Mouse (Mus musculus): ENCODE data around the gene Eid2b. TPM values are rescaled to one million over a fixed set of nuclear protein-coding genes. Genes with fewer than 3 reads are reported as not detected.

The Eid2b gene
- total and polyA plus RNA-seq, 3 experiments = 1.6 to 3.8 (median 3.3) TPM

- dilution Hi-C loops (cut with MboI; ENCODE audit: extremely low pct_ligation_motif_present, extremely low pct_unique_long_range_greater_than_20kb, low sequenced_read_pairs) (no loop called here), in situ Hi-C loops (cut with MboI; ENCODE audit: low pct_ligation_motif_present, low pct_unique_long_range_greater_than_20kb, low sequenced_read_pairs) (no loop called here)
- no peaks in the 10 kb centered on the region for H3K27me3 ChIP-seq (replicated peaks)
- no peak overlapping the region for H3K4me3 ChIP-seq (replicated peaks in 1 of 3; ENCODE audit: low read depth in 2 of 3, low read length in 2 of 3, poor library complexity in 1 of 3)
- peaks cover 10 to 23% of the 10 kb centered on the region in 2 experiments for H3K4me1 ChIP-seq (ENCODE audit: control insufficient read depth in 1 of 2, insufficient read depth in 2 of 2)
- no peaks in the 10 kb centered on the region for H3K79me2 ChIP-seq (replicated peaks; ENCODE audit: control insufficient read depth, extremely low read depth, insufficient read depth, poor library complexity, severe bottlenecking)
- no peak overlapping the region for H3K27ac ChIP-seq (ENCODE audit: insufficient read depth, low read depth)
- no peak overlapping the region for H3K9ac ChIP-seq (ENCODE audit: insufficient read depth, low read depth)
- peaks cover 0 to 5% of the 10 kb centered on the region in 2 experiments for H3K36me3 ChIP-seq (replicated peaks in 1 of 2; ENCODE audit: control insufficient read depth in 1 of 2, insufficient read depth in 1 of 2, low read length in 1 of 2)
- TF ChIP-seq POLR2A (IDR thresholded peaks at IDR 0.05; ENCODE audit: low read depth, low read length) (no peak), USF1 (IDR thresholded peaks at IDR 0.05; ENCODE audit: low read depth, low read length) (no peak), ZNF384 (IDR thresholded peaks at IDR 0.05; ENCODE audit: low read depth, low read length) (no peak), CTCF (conservative IDR thresholded peaks at IDR 0.05 in 1 of 2, IDR thresholded peaks at IDR 0.05 in 1 of 2; ENCODE audit: low read depth in 2 of 2, low read length in 2 of 2) (peak; percentile 12 to 72; a peak in 3 of 4 replicates), ZC3H11A (IDR thresholded peaks at IDR 0.05; ENCODE audit: low read depth, low read length) (no peak), CHD2 (IDR thresholded peaks at IDR 0.05; ENCODE audit: low read length) (no peak), TBP (conservative IDR thresholded peaks at IDR 0.05; ENCODE audit: low read depth, low read length) (no peak), PAX5 (IDR thresholded peaks at IDR 0.05; ENCODE audit: low read length) (no peak), SIN3A (IDR thresholded peaks at IDR 0.05; ENCODE audit: low read length) (no peak), MXI1 (IDR thresholded peaks at IDR 0.05; ENCODE audit: low read depth, low read length) (peak; percentile 22; the same call in 1 of the 2 replicates), USF2 (conservative IDR thresholded peaks at IDR 0.05; ENCODE audit: low read depth, low read length) (no peak), ZKSCAN1 (IDR thresholded peaks at IDR 0.05; ENCODE audit: borderline replicate concordance, low read depth, low read length) (no peak), MAZ (IDR thresholded peaks at IDR 0.05; ENCODE audit: low read depth, low read length) (no peak), CHD1 (IDR thresholded peaks at IDR 0.05; ENCODE audit: low read depth, low read length) (no peak), NELFE (IDR thresholded peaks at IDR 0.05; ENCODE audit: low read depth, low read length) (no peak), JUN (IDR thresholded peaks at IDR 0.05; ENCODE audit: insufficient read depth, low read depth, low read length) (no peak), NRF1 (IDR thresholded peaks at IDR 0.05; ENCODE audit: low read depth, low read length) (peak; percentile 41; the same call in 1 of the 2 replicates), RAD21 (IDR thresholded peaks at IDR 0.05; ENCODE audit: low read depth, low read length) (peak; percentile 75), KAT2A (IDR thresholded peaks at IDR 0.05; ENCODE audit: insufficient replicate concordance, low read length) (no peak), ETS1 (conservative IDR thresholded peaks at IDR 0.05; ENCODE audit: low read depth, low read length) (peak; percentile 53; the same call in 1 of the 2 replicates), TCF12 (IDR thresholded peaks at IDR 0.05; ENCODE audit: low read depth, low read length) (no peak), ZMIZ1 (IDR thresholded peaks at IDR 0.05; ENCODE audit: low read depth, low read length) (no peak), E2F4 (IDR thresholded peaks at IDR 0.05; ENCODE audit: insufficient replicate concordance, low read depth, low read length) (no peak), MAX (IDR thresholded peaks at IDR 0.05; ENCODE audit: low read length) (peak; percentile 61; the same call in 1 of the 2 replicates), GABPA (IDR thresholded peaks at IDR 0.05; ENCODE audit: insufficient replicate concordance, low read depth, low read length) (no peak), JUND (conservative IDR thresholded peaks at IDR 0.05; ENCODE audit: low read depth, low read length) (no peak), MYC (IDR thresholded peaks at IDR 0.05; ENCODE audit: low read depth, low read length) (no peak), ELF1 (IDR thresholded peaks at IDR 0.05; ENCODE audit: low read depth, low read length) (no peak), RCOR1 (conservative IDR thresholded peaks at IDR 0.05; ENCODE audit: low read depth, low read length) (no peak), SMC3 (IDR thresholded peaks at IDR 0.05; ENCODE audit: low read depth, low read length) (peak; percentile 49), MAFK (IDR thresholded peaks at IDR 0.05; ENCODE audit: insufficient replicate concordance, low read length) (no peak), EP300 (IDR thresholded peaks at IDR 0.05; ENCODE audit: low read length) (no peak), BHLHE40 (IDR thresholded peaks at IDR 0.05; ENCODE audit: low read depth, low read length) (peak; percentile 83), HCFC1 (IDR thresholded peaks at IDR 0.05; ENCODE audit: low read depth, low read length) (no peak), UBTF (IDR thresholded peaks at IDR 0.05; ENCODE audit: low read depth, low read length) (no peak), IRF4 (IDR thresholded peaks at IDR 0.05; ENCODE audit: low read depth, low read length) (no peak), MEF2A (IDR thresholded peaks at IDR 0.05; ENCODE audit: borderline replicate concordance, low read depth, low read length) (no peak), POLR2AphosphoS2 (IDR thresholded peaks at IDR 0.05; ENCODE audit: low read depth, low read length) (no peak)
- DNase-seq (ENCODE audit: extremely low read depth) = peak; percentile 67
- no peaks in the 10 kb centered on the region for H3K9me3 ChIP-seq (replicated peaks; ENCODE audit: low read length)
- H3K4me2 ChIP-seq (ENCODE audit: insufficient read depth, low read depth, poor library complexity, severe bottlenecking) = no peak overlapping the region
Measured at GRCm38 (mm10) chr7:28298837-28299625, 21.5 kb downstream of the Eid2b start.

Data from CH12.LX (cell line).